ENCODE assay signal across 8 mouse cellular contexts in the genomic region with DNA sequence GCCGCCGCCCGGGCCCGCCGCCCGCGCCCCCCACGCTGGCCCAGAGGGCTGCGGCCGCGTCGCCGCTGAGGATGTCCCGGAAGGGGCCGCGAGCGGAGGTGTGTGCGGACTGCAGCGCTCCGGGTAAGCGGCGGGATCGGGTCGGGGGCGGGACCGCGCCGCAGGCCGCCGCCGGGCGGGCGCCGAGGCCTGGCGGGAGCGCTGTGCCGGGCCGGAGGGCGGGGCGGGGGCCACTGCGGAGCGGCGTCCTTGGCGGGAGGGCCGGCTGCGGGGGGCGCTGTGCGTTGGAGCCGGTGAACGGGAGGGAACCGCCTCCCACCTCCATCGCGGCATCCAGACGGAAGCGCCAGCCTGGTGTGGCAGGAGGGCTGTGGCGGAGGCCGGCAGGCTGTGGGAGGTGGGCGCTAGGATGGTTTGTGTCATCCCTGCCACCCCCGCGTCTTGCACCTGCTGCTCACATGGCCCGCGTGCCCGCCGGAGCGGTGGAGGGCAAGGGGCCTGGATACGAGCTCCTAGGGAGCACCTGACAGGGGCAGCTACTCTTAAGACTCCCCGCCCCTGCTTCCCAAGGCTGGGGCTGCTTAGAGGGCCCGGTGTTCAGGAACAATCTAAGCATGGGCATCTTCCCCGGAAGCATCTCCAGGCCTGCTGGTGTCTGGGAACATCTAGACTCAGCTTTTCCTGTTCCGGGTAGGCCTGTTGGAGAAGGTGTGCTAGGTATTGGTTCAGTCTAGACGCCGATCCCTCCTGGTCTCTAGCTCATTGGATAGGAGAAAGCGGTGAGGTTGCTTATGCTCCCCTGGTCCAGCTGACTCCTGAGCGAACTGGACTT. TPM values are rescaled to one million over a fixed set of nuclear protein-coding genes. Genes with fewer than 3 reads are reported as not detected.
DNase-seq lines count a peak whose midpoint lies in the region; ATAC-seq lines count a peak whose summit lies in the region.

A gene (plus strand): TSS at position 51 of the 832 bp plus-strand sequence.

- under 1% methylated on average over 67 of the region's 74 CpGs for WGBS in hindbrain, embryonic 13.5 days
- 2% methylated on average over 47 of the region's 74 CpGs for WGBS in midbrain, embryonic 11.5 days
- WGBS in stomach, embryonic 15.5 days = under 1% methylated on average over 47 of the region's 74 CpGs

- H3K4me1 ChIP-seq in hindbrain, embryonic 13.5 days (replicated peaks) = peaks cover 82% of the 10 kb centered on the region
- peaks cover 64% of the 10 kb centered on the region for H3K4me1 ChIP-seq in midbrain, embryonic 11.5 days (ENCODE audit: control insufficient read depth, insufficient read depth, low read length)
- H3K4me1 ChIP-seq in stomach, embryonic 15.5 days = peaks cover 61% of the 10 kb centered on the region

- H3K4me2 ChIP-seq in hindbrain, embryonic 13.5 days = peak within 1 kb of the TSS; percentile 96
- peak within 1 kb of the TSS; percentile 85 for H3K4me2 ChIP-seq in midbrain, embryonic 11.5 days
- H3K4me2 ChIP-seq in stomach, embryonic 15.5 days = peak within 1 kb of the TSS; percentile 96

- H3K27ac ChIP-seq in hindbrain, embryonic 13.5 days = peak within 1 kb of the TSS; percentile 95
- peak within 1 kb of the TSS; percentile 77 for H3K27ac ChIP-seq in midbrain, embryonic 11.5 days (ENCODE audit: low read depth, low read length)
- H3K27ac ChIP-seq in stomach, embryonic 15.5 days = peak within 1 kb of the TSS; percentile 94

- intact Hi-C loops in left cerebral cortex, postnatal 36 days (cut with DNase I) = loop anchor here (2.0 kb wide), 1 partner anchor 131 kb away; no protein-coding TSS in a partner anchor

- peak within 1 kb of the TSS; percentile 96 for H3K4me3 ChIP-seq in hindbrain, embryonic 13.5 days
- peak within 1 kb of the TSS; percentile 96 for H3K4me3 ChIP-seq in midbrain, embryonic 11.5 days (ENCODE audit: low read depth, low read length)
- peak within 1 kb of the TSS; percentile 91 for H3K4me3 ChIP-seq in stomach, embryonic 15.5 days (replicated peaks)

- peak within 1 kb of the TSS; percentile 98 for H3K9ac ChIP-seq in hindbrain, embryonic 13.5 days
- peak within 1 kb of the TSS; percentile 94 for H3K9ac ChIP-seq in midbrain, embryonic 11.5 days (ENCODE audit: low read length)
- H3K9ac ChIP-seq in stomach, embryonic 15.5 days = peak within 1 kb of the TSS; percentile 83

- peak in 1 of 2 experiments; percentile 73 for DNase-seq in layer of hippocampus, adult 18-20 months (ENCODE audit: low spot score in 2 of 2)
- no peak for DNase-seq in layer of hippocampus, adult 9-11 months
- DNase-seq in cerebellum, adult 18-20 months = peak; percentile 64 to 71
- DNase-seq in frontal cortex, postnatal 14 days (ENCODE audit: low spot score in 2 of 2) = peak; percentile 46 to 59
- DNase-seq in left cerebral cortex, postnatal 36 days (ENCODE audit: low spot score in 2 of 2) = peak; percentile 76 to 79
- peak; percentile 94 for DNase-seq in midbrain, embryonic 11.5 days (ENCODE audit: low spot score, missing footprints)

- no peaks in the 10 kb centered on the region for H3K9me3 ChIP-seq in hindbrain, embryonic 13.5 days
- no peaks in the 10 kb centered on the region for H3K9me3 ChIP-seq in midbrain, embryonic 11.5 days (ENCODE audit: control insufficient read depth, low read length)
- H3K9me3 ChIP-seq in stomach, embryonic 15.5 days = no peaks in the 10 kb centered on the region

- H3K36me3 ChIP-seq in hindbrain, embryonic 13.5 days = 0 out of 2 replicates have a peak, but pooled peaks cover under 1% of the 10 kb centered on the region
- no peaks in the 10 kb centered on the region for H3K36me3 ChIP-seq in midbrain, embryonic 11.5 days (ENCODE audit: control insufficient read depth, insufficient read depth, low read length)
- no peaks in the 10 kb centered on the region for H3K36me3 ChIP-seq in stomach, embryonic 15.5 days

- ATAC-seq in hindbrain, embryonic 13.5 days (ENCODE audit: low FRiP score) = no peak
- ATAC-seq in midbrain, embryonic 11.5 days (ENCODE audit: low FRiP score) = no peak
- no peak for ATAC-seq in stomach, embryonic 15.5 days (ENCODE audit: insufficient read depth, low FRiP score, low read depth)

- no peaks in the 10 kb centered on the region for H3K27me3 ChIP-seq in hindbrain, embryonic 13.5 days
- H3K27me3 ChIP-seq in midbrain, embryonic 11.5 days (ENCODE audit: control insufficient read depth, insufficient read depth, low read length) = no peaks in the 10 kb centered on the region
- H3K27me3 ChIP-seq in stomach, embryonic 15.5 days (replicated peaks) = no peaks in the 10 kb centered on the region

RNA-seq across cellular contexts. Expression of the gene that starts here (rescaled TPM):
- 100 to 1,000 TPM; 304 to 343 TPM for total RNA-seq in layer of hippocampus, adult 18-20 months (2021)
- polyA plus RNA-seq in hindbrain, embryonic 13.5 days (2015; fragmentation: Nextera tagmentation; extraction: Ambion mirVana) = 14.3 and 15.1 TPM in 2 replicates
- 100 to 1,000 TPM; 277 to 296 TPM for total RNA-seq in left cerebral cortex, postnatal 36 days (2021)
- polyA plus RNA-seq in midbrain, embryonic 11.5 days (2014; fragmentation: Nextera tagmentation; extraction: Ambion mirVana) = 11.3 and 13.8 TPM in 2 replicates
- 9.7 and 10.9 TPM in 2 replicates for polyA plus RNA-seq in stomach, embryonic 15.5 days (2015; fragmentation: Nextera tagmentation; extraction: Ambion mirVana)
